Mouse (Mus musculus) cerebellum, adult 2 months (tissue): ENCODE results near the gene Lrrfip2.

Source experiments
- CTCF ChIP-seq: fragments of 200-500 bp; IDR thresholded peaks from 2 replicates; pipeline ENCODE4 v1.5.1; 2011; ENCODE audit warnings: low read depth, mild to moderate bottlenecking, control low read depth, low read length, moderate library complexity, borderline replicate concordance; ENCODE audit not compliant: insufficient read depth
- POLR2A ChIP-seq: fragments of 200-500 bp; IDR thresholded peaks from 2 replicates; pipeline ENCODE4 v1.6.1; 2011; ENCODE audit warnings: low read length, control low read depth, borderline replicate concordance; ENCODE audit not compliant: insufficient read depth

- TF ChIP-seq CTCF (no peak), POLR2A (no peak)
These were observed 31.0 kb downstream of the Lrrfip2 start for GRCm38 (mm10) chr9:111148414-111148813.
